Mouse (Mus musculus) C2C12 (cell line): ENCODE results near the gene Samhd1. TPM values are rescaled to one million over a fixed set of nuclear protein-coding genes. Genes with fewer than 3 reads are reported as not detected.
A peak's percentile ranks its signal among the peaks of the same experiment; 100 is the strongest.
"Not testable (repeated sequence)": the region's sequence is repeated elsewhere in the genome, so short reads cannot be mapped to it uniquely, and the experiment has no call there.

Experiments
- H3K27me3 ChIP-seq: one replicate; pipeline ENCODE4 v1.6.1; 2011; ENCODE audit not compliant: control insufficient read depth, insufficient read depth, insufficient read length
- H3K36me3 ChIP-seq: one replicate; pipeline ENCODE4 v1.6.1; 2011; ENCODE audit not compliant: control insufficient read depth, insufficient read depth
- H3K4me3 ChIP-seq: one replicate; pipeline ENCODE4 v1.5.1; 2011; ENCODE audit warnings: mild to moderate bottlenecking, control low read depth; ENCODE audit not compliant: poor library complexity, insufficient read depth, severe bottlenecking
- H3K79me2 ChIP-seq: one replicate; pipeline ENCODE4 v1.6.1; 2011; ENCODE audit not compliant: control insufficient read depth, insufficient read depth
- H3K79me3 ChIP-seq: one replicate; pipeline ENCODE4 v1.6.1; 2011; ENCODE audit warnings: low read depth, control low read depth
- H3ac ChIP-seq: one replicate; pipeline ENCODE3; 2011; ENCODE audit warnings: low read depth; ENCODE audit not compliant: control insufficient read depth, insufficient read length
- CEBPB ChIP-seq: IDR thresholded peaks from one replicate; pipeline ENCODE4 v1.6.1; 2011; ENCODE audit warnings: low read depth, mild to moderate bottlenecking, control low read depth, moderate library complexity
- CTCF ChIP-seq: IDR thresholded peaks from one replicate; pipeline ENCODE4 v1.5.1; 2011; ENCODE audit not compliant: control insufficient read depth, insufficient read depth, insufficient read length
- FOSL1 ChIP-seq: IDR thresholded peaks from one replicate; pipeline ENCODE4 v1.8.0; 2011; ENCODE audit warnings: mild to moderate bottlenecking, low read length; ENCODE audit not compliant: poor library complexity, insufficient read depth, severe bottlenecking
- MAX ChIP-seq: IDR thresholded peaks from one replicate; pipeline ENCODE4 v1.6.1; 2011; ENCODE audit warnings: mild to moderate bottlenecking, control low read depth
- MYOD1 ChIP-seq: IDR thresholded peaks from one replicate; pipeline ENCODE4 v1.6.1; 2011; ENCODE audit warnings: low read depth; ENCODE audit not compliant: control insufficient read depth, insufficient read length
- MYOG ChIP-seq: IDR thresholded peaks from one replicate; pipeline ENCODE4 v1.6.1; 2011; ENCODE audit not compliant: control insufficient read depth, insufficient read length; ENCODE audit errors: extremely low read depth
- USF1 ChIP-seq: IDR thresholded peaks from one replicate; pipeline ENCODE4 v1.6.1; 2011; ENCODE audit warnings: low read depth, mild to moderate bottlenecking, control low read depth, moderate library complexity
- polyA plus RNA-seq: library from polyadenylated mRNA; unstranded; fragments of >200 nt; fragmentation: generic; extraction: Trizol; gene quantifications from one replicate; pipeline ENCODE4 v1.2.1, GENCODE M21; 2012; ENCODE audit warnings: missing spikeins

The Samhd1 gene
- polyA plus RNA-seq, 1 experiment, result 30.2 TPM

DNA sequence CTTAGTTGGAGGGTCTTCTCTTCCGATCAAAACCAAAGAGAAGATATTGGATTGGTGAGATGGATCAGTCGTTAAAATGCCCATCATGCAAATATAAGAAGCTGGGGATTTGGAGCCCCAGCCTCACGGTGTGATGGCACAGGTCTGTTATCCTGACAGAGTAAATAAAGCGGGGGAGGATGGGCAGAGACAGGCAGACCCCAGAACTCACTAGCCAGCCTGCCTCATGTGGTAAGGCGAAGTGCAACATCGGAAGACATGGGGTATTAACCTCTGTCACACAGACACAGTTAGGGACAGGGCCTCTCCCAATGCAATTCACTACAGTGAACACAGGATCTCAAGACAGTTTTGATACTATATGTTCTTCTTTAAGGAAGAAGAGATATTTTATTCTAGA, 35.6 kb upstream of the Samhd1 start:
- Histone ChIP-seq H3K36me3 (peaks cover 65% of the 10 kb centered on the region), H3K27me3 (no peaks in the 10 kb centered on the region), H3ac (no peak overlapping the region), H3K79me2 (no peaks in the 10 kb centered on the region), H3K79me3 (no peaks in the 10 kb centered on the region), H3K4me3 (no peak overlapping the region)
- TF ChIP-seq MYOD1 (no peak), CTCF (no peak), MYOG (no peak), MAX (no peak), FOSL1 (no peak), USF1 (no peak), CEBPB (no peak)

DNA sequence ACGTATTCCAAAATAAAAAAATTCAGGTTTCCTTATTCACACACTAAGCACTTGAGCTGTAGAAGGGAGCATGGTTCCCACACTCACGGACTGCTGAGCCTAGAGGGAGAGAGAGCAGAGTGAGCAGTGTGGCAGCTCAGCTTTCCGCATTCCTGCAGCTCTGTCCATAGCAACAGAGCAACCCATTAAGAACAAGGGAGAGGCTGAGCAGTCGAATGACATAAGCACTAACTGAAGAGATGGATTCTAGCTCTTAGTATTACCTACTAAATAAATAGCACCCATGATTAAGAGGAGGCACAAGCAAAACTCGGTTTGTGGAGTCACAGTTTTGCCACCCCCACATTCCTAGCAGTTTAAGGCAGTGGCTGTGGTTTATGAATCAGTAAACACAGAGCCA, 35.1 kb upstream of the Samhd1 start:
- Histone ChIP-seq H3K79me3 (no peaks in the 10 kb centered on the region), H3K79me2 (no peaks in the 10 kb centered on the region), H3K36me3 (peaks cover 60% of the 10 kb centered on the region), H3K4me3 (no peak overlapping the region), H3K27me3 (no peaks in the 10 kb centered on the region), H3ac (no peak overlapping the region)
- TF ChIP-seq MAX (peak; percentile 78), MYOD1 (no peak)

DNA sequence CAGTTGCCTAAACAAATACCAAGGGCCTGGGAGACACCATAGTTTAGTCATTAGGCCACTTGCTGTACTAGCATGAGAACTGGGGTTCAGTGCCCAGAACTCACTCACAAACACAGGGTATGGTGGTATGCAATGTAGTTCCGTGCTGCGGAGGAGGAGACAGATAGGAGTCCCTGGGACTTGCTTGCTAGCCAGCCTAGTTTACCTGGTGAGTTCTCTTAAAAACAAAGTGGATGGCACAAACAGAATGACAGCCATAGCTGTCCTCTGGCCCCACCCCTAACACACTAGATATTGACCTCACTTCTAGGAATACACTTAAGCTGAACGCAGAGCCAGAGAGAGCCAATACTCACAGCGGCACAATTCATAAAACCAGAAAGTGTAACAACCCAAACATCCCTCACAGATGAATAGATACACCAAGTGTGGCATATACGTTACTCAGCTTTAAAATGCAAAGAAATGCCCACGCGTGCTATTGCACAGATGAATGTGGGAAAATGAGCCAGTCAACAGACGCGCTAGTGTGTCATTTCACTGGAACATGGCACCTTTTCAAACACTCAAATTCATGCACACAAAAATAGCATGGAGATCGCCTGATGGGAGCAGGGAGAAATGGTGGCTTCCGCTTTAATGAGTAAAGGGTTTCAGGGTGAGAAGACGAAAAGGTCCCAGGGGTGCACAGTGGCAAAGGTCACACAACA, 31.5 kb upstream of the Samhd1 start:
- no peaks in the 10 kb centered on the region for H3K27me3 ChIP-seq
- no peak overlapping the region for H3K4me3 ChIP-seq
- TF ChIP-seq CEBPB, result no peak
- no peak for TF ChIP-seq CTCF
- no peak for TF ChIP-seq MYOD1
- no peaks in the 10 kb centered on the region for H3K79me2 ChIP-seq
- no peaks in the 10 kb centered on the region for H3K79me3 ChIP-seq
- H3K36me3 ChIP-seq, result peaks cover 55% of the 10 kb centered on the region
- H3ac ChIP-seq, result no peak overlapping the region

DNA sequence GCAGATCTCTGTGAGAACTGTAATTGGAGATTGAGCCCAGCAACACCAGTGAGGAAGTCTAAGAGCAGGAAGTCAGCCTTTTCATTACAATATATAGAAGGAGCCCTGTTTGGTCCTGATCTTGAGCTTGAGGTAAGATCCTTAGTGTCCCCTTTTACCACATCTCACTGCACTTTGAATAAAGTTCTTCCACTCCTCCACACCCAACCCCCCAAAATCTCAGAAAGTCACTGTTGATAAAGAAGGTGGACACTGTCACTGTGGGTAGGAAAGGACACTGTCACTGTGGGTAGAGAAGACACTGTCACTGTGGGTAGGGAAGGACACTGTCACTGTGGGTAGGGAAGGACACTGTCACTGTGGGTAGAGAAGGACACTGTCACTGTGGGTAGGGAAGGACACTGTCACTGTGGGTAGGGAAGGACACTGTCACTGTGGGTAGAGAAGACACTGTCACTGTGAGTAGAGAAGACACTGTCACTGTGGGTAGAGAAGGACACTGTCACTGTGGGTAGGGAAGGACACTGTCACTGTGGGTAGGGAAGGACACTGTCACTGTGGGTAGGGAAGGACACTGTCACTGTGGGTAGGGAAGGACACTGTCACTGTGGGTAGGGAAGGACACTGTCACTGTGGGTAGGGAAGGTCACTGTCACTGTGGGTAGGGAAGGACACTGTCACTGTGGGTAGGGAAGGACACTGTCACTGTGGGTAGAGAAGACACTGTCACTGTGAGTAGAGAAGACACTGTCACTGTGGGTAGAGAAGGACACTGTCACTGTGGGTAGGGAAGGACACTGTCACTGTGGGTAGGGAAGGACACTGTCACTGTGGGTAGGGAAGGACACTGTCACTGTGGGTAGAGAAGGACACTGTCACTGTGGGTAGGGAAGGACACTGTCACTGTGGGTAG, 30.5 kb upstream of the Samhd1 start:
- not testable (repeated sequence) for H3K27me3 ChIP-seq, H3K4me3 ChIP-seq, H3ac ChIP-seq, H3K79me2 ChIP-seq, H3K79me3 ChIP-seq
- peaks cover 64% of the 10 kb centered on the region for H3K36me3 ChIP-seq

DNA sequence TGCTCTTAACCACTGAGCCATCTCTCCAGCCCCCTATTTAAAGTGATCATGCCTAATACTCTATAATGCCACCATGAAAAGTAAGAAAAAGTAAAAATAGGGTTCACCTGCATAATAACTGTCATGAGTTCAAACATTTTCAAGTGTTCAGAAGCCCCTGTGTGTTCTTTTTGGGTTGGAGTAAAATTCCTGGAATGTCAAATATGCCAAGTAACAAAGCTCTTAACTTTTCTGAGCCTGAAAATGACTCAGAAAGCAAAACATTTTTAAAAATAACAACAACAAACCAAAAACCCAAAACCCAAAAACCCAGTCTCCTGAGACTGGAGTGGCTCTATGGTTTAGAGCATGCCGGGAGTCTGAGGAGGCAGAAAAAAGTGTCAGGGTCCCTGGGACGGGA, 29.0 kb upstream of the Samhd1 start:
- TF ChIP-seq USF1, result no peak
- TF ChIP-seq CEBPB, result no peak
- TF ChIP-seq MYOG, result no peak
- TF ChIP-seq MAX, result no peak
- Histone ChIP-seq H3K36me3 (peaks cover 72% of the 10 kb centered on the region), H3K27me3 (no peaks in the 10 kb centered on the region), H3ac (no peak overlapping the region), H3K79me3 (no peaks in the 10 kb centered on the region), H3K79me2 (no peaks in the 10 kb centered on the region), H3K4me3 (no peak overlapping the region)

DNA sequence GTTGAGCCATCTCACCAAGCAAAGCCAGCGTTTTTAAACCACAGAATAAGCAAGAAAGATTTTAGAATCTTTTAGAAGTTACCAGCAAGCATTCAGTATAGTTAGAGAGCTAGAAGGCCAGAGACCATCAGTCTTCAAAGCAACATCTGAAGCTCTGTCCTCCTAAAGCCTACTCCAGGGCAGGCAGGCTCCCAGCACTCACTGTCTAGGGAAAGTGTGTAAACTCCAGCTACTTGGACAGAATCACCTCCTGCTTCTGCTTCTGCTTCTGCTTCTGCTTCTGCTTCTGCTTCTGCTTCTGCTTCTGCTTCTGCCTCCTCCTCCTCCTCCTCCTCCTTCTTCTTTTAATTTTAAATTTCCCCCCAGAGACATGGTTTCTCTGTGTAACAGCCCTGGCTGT, 21.0 kb upstream of the Samhd1 start:
- no peak overlapping the region for H3ac ChIP-seq
- no peaks in the 10 kb centered on the region for H3K79me3 ChIP-seq
- no peaks in the 10 kb centered on the region for H3K27me3 ChIP-seq
- H3K79me2 ChIP-seq, result no peaks in the 10 kb centered on the region
- H3K4me3 ChIP-seq, result no peak overlapping the region
- TF ChIP-seq FOSL1 (no peak), MYOD1 (no peak), USF1 (no peak), MYOG (no peak), CTCF (no peak), CEBPB (no peak), MAX (no peak)
- H3K36me3 ChIP-seq, result peaks cover 66% of the 10 kb centered on the region
